Mouse (Mus musculus) midbrain, embryonic 14.5 days (tissue): ENCODE measurements at regions not wholly inside any gene's neighbourhood (a gene's known extent, or its start where the extent isn't known, plus 50 kb on each side); places are given as distances from the start of the nearest gene placed in this dataset.

Experiments
- ATAC-seq: fragments of 200-750 bp; cut with Nextera tagmentation; 2 replicates; pipeline ENCODE4 v1.8.0; 2017; ENCODE audit warnings: moderate number of reproducible peaks, moderate library complexity; ENCODE audit not compliant: low FRiP score, low TSS enrichment
- DNase-seq: peaks from one replicate; pipeline ENCODE4 v3.0.0-alpha.2; 2015
- H3K27ac ChIP-seq: fragments of 300-500 bp; sonication (generic); replicated peaks from 2 replicates; pipeline ENCODE4 v1.5.1; 2014; ENCODE audit warnings: mild to moderate bottlenecking, low read depth, low read length, moderate library complexity
- H3K27me3 ChIP-seq: fragments of 300-500 bp; sonication (generic); 2 replicates; pipeline ENCODE4 v1.6.1; 2014; ENCODE audit warnings: low read length, control low read depth, mixed read lengths; ENCODE audit not compliant: control insufficient read depth, insufficient read depth
- H3K36me3 ChIP-seq: fragments of 300-500 bp; sonication (generic); 2 replicates; pipeline ENCODE4 v1.6.1; 2014; ENCODE audit warnings: low read length, control low read depth; ENCODE audit not compliant: control insufficient read depth, insufficient read depth
- H3K4me1 ChIP-seq: fragments of 300-500 bp; sonication (generic); 2 replicates; pipeline ENCODE4 v1.6.1; 2014; ENCODE audit warnings: mild to moderate bottlenecking, antibody characterized with exemption, low read length, control low read depth; ENCODE audit not compliant: control insufficient read depth, insufficient read depth
- H3K4me2 ChIP-seq: fragments of 300-500 bp; sonication (generic); 2 replicates; pipeline ENCODE4 v1.6.1; 2014; ENCODE audit warnings: mild to moderate bottlenecking, low read length, moderate library complexity
- H3K4me3 ChIP-seq: fragments of 300-500 bp; sonication (generic); replicated peaks from 2 replicates; pipeline ENCODE4 v1.5.1; 2014; ENCODE audit warnings: low read depth, low read length
- H3K9ac ChIP-seq: fragments of 300-500 bp; sonication (generic); replicated peaks from 2 replicates; pipeline ENCODE4 v1.6.1; 2014; ENCODE audit warnings: mild to moderate bottlenecking, low read length, moderate library complexity
- H3K9me3 ChIP-seq: fragments of 300-500 bp; sonication (generic); 2 replicates; pipeline ENCODE4 v1.6.1; 2016; ENCODE audit warnings: low read length, control low read depth, mixed read lengths; ENCODE audit not compliant: control insufficient read depth
- whole genome bisulfite sequencing: fragments of 180-500 bp; shearing (Covaris S2); extraction: QIAGEN DNeasy Blood & Tissue Kit; methylation state at CpG from one replicate; pipeline ENCODE4 v1.1.7; 2014; 5-methylcytosine and 5-hydroxymethylcytosine counted together

DNA sequence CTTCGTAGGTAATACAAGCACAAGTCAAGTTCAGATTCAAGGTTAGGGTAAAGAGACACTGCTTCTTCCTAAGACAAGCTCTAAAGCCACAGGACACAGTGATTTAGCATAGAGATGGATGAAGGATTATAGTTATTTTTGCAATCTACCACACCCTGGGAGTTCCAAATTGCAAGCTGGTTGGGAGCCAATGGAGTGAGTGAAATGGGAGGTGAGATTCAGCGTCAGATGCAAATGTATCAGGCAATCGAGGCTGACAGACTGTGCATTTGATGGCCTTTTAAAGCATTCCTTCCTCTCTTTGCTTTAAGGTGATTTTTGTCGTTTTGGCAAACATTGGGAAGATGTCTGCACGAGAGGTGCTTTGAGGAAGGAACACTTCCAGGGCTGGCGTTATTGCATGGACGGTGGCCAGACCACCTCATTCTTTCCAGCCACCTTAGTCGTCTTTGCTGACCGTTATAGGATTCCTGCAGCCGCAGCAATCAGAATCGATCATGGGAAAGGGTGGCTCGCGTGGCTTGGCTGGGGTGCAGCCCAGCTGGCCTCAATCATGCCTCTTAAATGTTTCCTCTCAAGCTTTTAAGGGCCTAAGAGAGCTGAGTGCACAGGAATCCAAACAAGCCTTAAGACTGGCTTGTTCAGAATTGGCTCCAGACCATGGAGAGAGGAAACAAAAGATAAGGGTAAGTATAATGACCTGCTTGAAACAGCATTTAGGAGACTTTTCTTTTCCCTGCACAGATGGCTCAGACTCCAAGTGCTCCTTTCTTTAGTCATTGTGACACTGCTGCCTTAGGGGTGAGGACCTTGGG is 265.0 kb upstream of the Tle4 start:
- 32% methylated on average over 13 of the region's 13 CpGs for WGBS
- no peak for DNase-seq

DNA sequence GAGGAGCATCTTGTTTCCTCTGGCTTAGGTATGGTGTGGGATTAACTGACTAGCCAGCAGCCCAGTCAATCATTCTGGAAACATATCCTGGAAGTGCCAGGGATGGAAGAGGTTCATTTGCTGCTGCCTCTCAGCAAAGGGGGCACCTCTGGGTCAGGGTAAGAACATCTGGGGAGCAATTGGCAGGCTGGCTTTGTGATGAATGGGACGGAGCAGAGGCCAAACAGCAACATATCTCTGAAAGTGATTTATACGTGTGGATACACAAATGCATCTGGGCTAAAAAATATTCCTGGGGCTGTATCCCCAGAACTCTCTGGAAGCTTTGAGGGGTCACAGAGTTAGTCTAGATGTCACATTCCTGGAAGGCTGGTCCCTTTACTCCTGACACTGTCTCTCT is 257.2 kb upstream of the Tle4 start:
- peaks cover 5% of the 10 kb centered on the region for H3K9me3 ChIP-seq
- WGBS = 77% methylated on average over 2 of the region's 2 CpGs
- H3K27ac ChIP-seq = no peak overlapping the region
- ATAC-seq = no peak
- no peak overlapping the region for H3K4me3 ChIP-seq
- DNase-seq = no peak
- H3K4me1 ChIP-seq = no peaks in the 10 kb centered on the region
- H3K27me3 ChIP-seq = no peaks in the 10 kb centered on the region
- no peaks in the 10 kb centered on the region for H3K36me3 ChIP-seq
- H3K9ac ChIP-seq = no peak overlapping the region
- H3K4me2 ChIP-seq = no peak overlapping the region

More for the DNA sequence above, 265.0 kb upstream of the Tle4 start:
- Histone ChIP-seq H3K27me3 (no peaks in the 10 kb centered on the region), H3K4me2 (no peak overlapping the region), H3K27ac (no peak overlapping the region), H3K4me1 (no peaks in the 10 kb centered on the region), H3K9me3 (peaks cover 7% of the 10 kb centered on the region), H3K36me3 (no peaks in the 10 kb centered on the region), H3K9ac (no peak overlapping the region), H3K4me3 (no peak overlapping the region)
- ATAC-seq = no peak

DNA sequence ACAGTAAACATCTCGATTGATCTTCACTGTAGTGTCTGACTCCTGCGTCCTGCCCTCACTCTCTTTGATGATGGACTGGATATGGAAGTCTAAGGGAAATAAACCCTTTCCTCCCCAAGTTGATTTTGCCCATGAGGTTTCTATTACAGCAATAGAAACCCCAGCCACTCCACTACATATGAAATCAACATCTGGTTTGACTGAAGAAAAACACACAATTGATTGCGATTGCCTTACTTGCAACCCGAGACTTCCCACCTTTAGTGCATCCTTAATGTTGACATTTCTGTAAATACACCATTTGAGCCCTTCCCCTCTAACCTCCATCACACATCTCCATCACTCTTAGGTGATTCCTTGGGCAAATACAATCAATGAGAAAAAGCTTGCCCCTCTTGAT is 255.6 kb upstream of the Tle4 start:
- Histone ChIP-seq H3K4me2 (no peak overlapping the region), H3K36me3 (no peaks in the 10 kb centered on the region), H3K9ac (no peak overlapping the region), H3K4me1 (no peaks in the 10 kb centered on the region), H3K27me3 (no peaks in the 10 kb centered on the region), H3K9me3 (no peaks in the 10 kb centered on the region), H3K27ac (no peak overlapping the region), H3K4me3 (no peak overlapping the region)
- ATAC-seq (no peak), DNase-seq (no peak)
- WGBS = 88% methylated on average over 4 of the region's 4 CpGs

DNA sequence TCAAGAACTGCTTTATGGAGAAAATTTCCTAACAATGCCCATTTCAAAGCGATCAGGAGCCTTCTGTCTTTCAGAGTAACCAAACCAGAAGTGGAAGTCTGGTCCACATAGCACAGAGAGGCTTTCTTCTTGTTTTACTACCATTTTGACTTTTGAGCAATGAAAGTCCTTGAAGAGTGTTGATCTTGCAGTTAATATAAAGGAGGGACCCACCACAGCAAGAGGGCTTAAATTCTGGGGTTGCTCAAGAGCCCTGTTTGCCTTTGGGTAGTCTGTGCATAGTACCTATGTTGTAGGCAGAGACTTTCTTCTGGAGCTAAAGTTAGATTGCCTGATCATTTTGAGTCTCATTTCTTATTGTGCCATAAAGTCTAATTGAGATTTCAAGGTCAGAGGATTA is 251.7 kb upstream of the Tle4 start:
- Histone ChIP-seq H3K4me1 (peaks cover 8% of the 10 kb centered on the region; the same call in 1 of the 2 replicates), H3K36me3 (no peaks in the 10 kb centered on the region), H3K9ac (no peak overlapping the region), H3K27me3 (no peaks in the 10 kb centered on the region), H3K4me2 (no peak overlapping the region), H3K4me3 (no peak overlapping the region), H3K27ac (no peak overlapping the region), H3K9me3 (no peaks in the 10 kb centered on the region)
- no peak for ATAC-seq
- DNase-seq = no peak
- WGBS = 78% methylated on average over 1 of the region's 1 CpGs

DNA sequence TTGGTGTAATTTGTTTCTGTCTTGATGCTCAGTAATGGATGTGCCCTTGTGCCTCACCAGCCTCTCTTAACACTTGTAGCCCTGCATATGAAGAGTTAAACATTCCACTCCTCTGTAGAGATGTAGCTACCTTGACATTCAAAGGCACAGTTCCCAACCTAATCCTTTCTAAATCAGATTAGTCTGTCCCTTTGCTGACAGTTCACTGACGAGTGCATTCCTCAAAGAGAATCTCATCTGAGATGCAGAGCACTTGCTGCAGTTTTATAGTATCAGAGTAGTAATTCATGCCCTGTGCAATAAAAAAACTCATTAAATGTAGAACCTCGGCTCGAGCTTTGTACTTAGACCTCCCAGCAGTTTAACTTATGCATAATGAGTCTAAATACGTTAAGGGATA is 249.3 kb upstream of the Tle4 start:
- H3K4me2 ChIP-seq = no peak overlapping the region
- H3K9ac ChIP-seq = no peak overlapping the region
- H3K27me3 ChIP-seq = no peaks in the 10 kb centered on the region
- DNase-seq (peak; percentile 47), ATAC-seq (no peak)
- H3K27ac ChIP-seq = no peak overlapping the region
- WGBS = 6% methylated on average over 4 of the region's 4 CpGs
- H3K9me3 ChIP-seq = no peaks in the 10 kb centered on the region
- no peak overlapping the region for H3K4me3 ChIP-seq
- peaks cover 8% of the 10 kb centered on the region; the same call in 1 of the 2 replicates for H3K4me1 ChIP-seq
- H3K36me3 ChIP-seq = no peaks in the 10 kb centered on the region

DNA sequence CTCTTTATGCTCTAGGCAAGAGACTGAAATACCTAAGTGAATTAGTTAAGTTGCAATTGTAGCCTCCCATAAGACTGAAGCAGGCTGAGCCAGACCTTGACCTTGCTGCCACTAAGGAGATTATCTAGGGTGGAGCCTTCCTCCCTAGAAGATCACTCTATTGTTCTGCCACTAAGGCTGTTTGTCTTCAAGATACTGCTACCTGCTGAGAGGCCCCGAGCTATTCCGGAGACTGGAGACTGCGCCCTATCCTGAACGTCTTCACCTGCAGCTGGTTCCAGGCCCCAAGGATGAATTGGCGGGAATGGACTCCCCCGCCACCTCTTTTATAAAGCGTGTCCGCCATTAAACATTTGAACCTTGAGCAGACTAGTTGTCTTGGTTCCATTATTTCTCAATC is 237.8 kb upstream of the Tle4 start:
- Histone ChIP-seq H3K9ac (no peak overlapping the region), H3K27ac (no peak overlapping the region), H3K27me3 (no peaks in the 10 kb centered on the region), H3K36me3 (no peaks in the 10 kb centered on the region), H3K4me3 (no peak overlapping the region), H3K9me3 (no peaks in the 10 kb centered on the region), H3K4me2 (no peak overlapping the region), H3K4me1 (no peaks in the 10 kb centered on the region)
- ATAC-seq (no peak), DNase-seq (no peak)
- WGBS = 47% methylated on average over 8 of the region's 8 CpGs

DNA sequence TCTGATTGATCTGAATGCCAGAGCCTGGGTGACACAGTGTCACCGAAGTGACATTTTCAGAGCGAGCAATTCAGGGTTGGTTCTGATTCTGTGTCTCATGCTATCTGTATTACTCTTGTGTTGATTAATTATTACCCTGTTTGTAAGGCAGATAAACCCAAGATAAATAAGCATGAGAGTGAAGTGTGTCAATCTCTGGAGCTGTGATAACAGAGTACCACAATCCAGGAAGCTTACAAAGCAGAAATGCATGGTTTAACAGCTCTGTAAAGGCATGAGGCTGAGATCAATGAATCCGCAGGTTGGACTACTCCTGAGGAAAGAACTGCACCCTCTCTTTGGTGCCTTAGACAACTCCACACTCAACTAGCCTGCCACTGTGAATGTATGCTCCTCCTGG is 218.5 kb upstream of the Tle4 start:
- Histone ChIP-seq H3K4me1 (no peaks in the 10 kb centered on the region), H3K4me3 (no peak overlapping the region), H3K9ac (no peak overlapping the region), H3K27ac (no peak overlapping the region), H3K36me3 (no peaks in the 10 kb centered on the region), H3K4me2 (no peak overlapping the region), H3K27me3 (no peaks in the 10 kb centered on the region), H3K9me3 (no peaks in the 10 kb centered on the region)
- ATAC-seq = no peak
- 85% methylated on average over 3 of the region's 3 CpGs for WGBS
- no peak for DNase-seq

DNA sequence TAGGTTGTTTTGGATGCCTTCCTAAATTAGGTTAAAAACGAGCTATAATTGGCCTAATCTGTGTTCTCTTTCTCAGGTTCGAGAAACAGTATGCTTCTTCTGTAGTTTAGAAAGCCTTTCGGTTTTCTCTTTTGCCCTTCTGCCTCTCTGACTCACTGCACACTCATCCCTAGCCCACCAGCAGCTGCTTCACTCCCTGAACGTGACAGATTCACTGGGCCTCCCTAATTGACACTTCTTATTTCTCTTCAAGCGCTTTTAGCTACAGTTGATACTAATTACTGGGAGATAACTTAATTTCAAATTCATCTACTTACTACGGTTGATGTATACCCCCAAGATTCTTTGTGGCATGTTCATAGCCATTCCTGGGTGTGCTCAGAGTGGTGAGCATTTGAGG is 208.9 kb upstream of the Tle4 start:
- Histone ChIP-seq H3K4me2 (no peak overlapping the region), H3K4me3 (no peak overlapping the region), H3K9me3 (no peaks in the 10 kb centered on the region), H3K27me3 (no peaks in the 10 kb centered on the region), H3K27ac (no peak overlapping the region), H3K36me3 (no peaks in the 10 kb centered on the region), H3K9ac (no peak overlapping the region), H3K4me1 (peaks cover 12% of the 10 kb centered on the region)
- DNase-seq (no peak), ATAC-seq (no peak)
- 64% methylated on average over 6 of the region's 6 CpGs for WGBS

DNA sequence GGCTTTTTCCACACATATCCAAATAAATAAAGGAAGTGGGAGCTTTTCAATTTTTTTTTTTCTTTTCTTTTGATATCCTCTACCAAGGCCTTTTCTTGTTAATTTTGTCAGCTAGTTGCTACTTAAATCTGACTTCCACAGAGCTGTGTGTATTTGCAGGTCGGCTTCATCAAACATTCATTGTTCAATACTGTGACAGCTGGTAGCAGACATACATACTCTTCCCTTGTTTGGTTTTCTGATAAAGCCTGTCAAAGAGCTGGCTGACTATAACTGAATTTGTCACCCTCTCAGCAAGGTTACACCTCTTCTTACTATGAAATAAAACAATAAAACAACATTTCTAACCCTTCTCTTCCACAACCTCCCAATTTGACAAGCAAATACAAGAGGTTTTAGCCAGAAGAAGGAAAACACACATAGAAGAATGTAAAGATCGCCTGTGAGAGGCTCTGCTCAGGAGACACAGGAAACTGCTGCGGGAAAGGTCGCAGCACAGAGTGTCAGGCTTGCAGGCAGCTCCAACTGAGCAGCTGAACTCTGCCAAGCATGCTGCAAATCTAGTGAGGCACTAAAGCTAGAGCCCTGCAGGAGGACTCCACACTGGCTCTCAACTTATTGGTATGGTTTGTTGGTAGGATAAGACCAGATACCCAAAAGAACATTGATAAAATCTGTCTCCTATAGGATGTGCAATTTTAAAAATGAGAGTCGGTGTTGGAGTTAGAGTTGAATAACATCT is 205.2 kb upstream of the Tle4 start:
- no peak for ATAC-seq
- H3K27ac ChIP-seq = peak overlapping the region; percentile 52; the same call in 1 of the 2 replicates
- WGBS = 11% methylated on average over 5 of the region's 5 CpGs
- no peaks in the 10 kb centered on the region for H3K36me3 ChIP-seq
- no peaks in the 10 kb centered on the region for H3K9me3 ChIP-seq
- peaks cover 12% of the 10 kb centered on the region for H3K4me1 ChIP-seq
- DNase-seq = peak; percentile 65
- H3K27me3 ChIP-seq = no peaks in the 10 kb centered on the region
- H3K9ac ChIP-seq = no peak overlapping the region
- no peak overlapping the region for H3K4me3 ChIP-seq
- H3K4me2 ChIP-seq = no peak overlapping the region
